8 mouse cellular contexts compared by ENCODE assay signal in genomic region chr7:121963883-121964398, GRCm38 (mm10). TPM values are rescaled to one million over a fixed set of nuclear protein-coding genes. Genes with fewer than 3 reads are reported as not detected.
DNase-seq lines count a peak whose midpoint lies in the region; ATAC-seq lines count a peak whose summit lies in the region.

No protein-coding gene starts in this region.

- H3K36me3 ChIP-seq in neural tube, embryonic 11.5 days (ENCODE audit: control insufficient read depth, insufficient read depth, low read length), result no peaks in the 10 kb centered on the region

- WGBS in neural tube, embryonic 11.5 days, result 71% methylated on average over 6 of the region's 6 CpGs

- DNase-seq in adrenal gland, postnatal 10 days, result peak; percentile 55
- no peak for DNase-seq in adrenal gland, adult 8-10 months
- peak; percentile 46 for DNase-seq in neural tube, embryonic 11.5 days (ENCODE audit: low spot score)
- no peak for DNase-seq in neural tube, embryonic 10.5 days (ENCODE audit: extremely low spot score, low spot score)
- peak; percentile 54 for DNase-seq in layer of hippocampus, adult 11-12 months (ENCODE audit: low spot score)
- DNase-seq in retina, embryonic 14.5 days (ENCODE audit: low spot score), result peak; percentile 81
- DNase-seq in natural killer cell, adult 2 months (ENCODE audit: low spot score in 2 of 2), result no peak

- H3K27ac ChIP-seq in neural tube, embryonic 11.5 days (ENCODE audit: low read depth, low read length), result no peak overlapping the region

- H3K4me3 ChIP-seq in neural tube, embryonic 11.5 days (ENCODE audit: low read depth, low read length), result no peak overlapping the region

- no peaks in the 10 kb centered on the region for H3K27me3 ChIP-seq in neural tube, embryonic 11.5 days (ENCODE audit: control insufficient read depth, insufficient read depth, low read length)

- H3K4me1 ChIP-seq in neural tube, embryonic 11.5 days (ENCODE audit: control insufficient read depth, insufficient read depth, low read length), result no peaks in the 10 kb centered on the region

- H3K4me2 ChIP-seq in neural tube, embryonic 11.5 days (ENCODE audit: low read depth), result no peak overlapping the region

- no peaks in the 10 kb centered on the region for H3K9me3 ChIP-seq in neural tube, embryonic 11.5 days (ENCODE audit: control insufficient read depth, low read length)

- H3K9ac ChIP-seq in neural tube, embryonic 11.5 days (ENCODE audit: low read length), result no peak overlapping the region

- no peak for ATAC-seq in neural tube, embryonic 11.5 days (ENCODE audit: insufficient read depth, low FRiP score, low TSS enrichment)
- peak; percentile 62 for ATAC-seq in common myeloid progenitor, adult 5-6 weeks (replicated peaks; ENCODE audit: low read depth, poor library complexity, severe bottlenecking)

RNA-seq across cellular contexts. Expression of gene Cog7, which starts 17.6 kb away (rescaled TPM):
- 10 to 100 TPM; 24.3 to 25.3 TPM for total RNA-seq in adrenal gland, postnatal 10 days (2021)
- total RNA-seq in adrenal gland, adult 8-10 months (2022), result 10 to 100 TPM; 31.8 to 48.8 (median 40.1) TPM
- polyA plus RNA-seq in neural tube, embryonic 11.5 days (2014; fragmentation: Nextera tagmentation; extraction: Ambion mirVana), result 18.9 and 19.5 TPM in 2 replicates
- total RNA-seq in common myeloid progenitor, adult 5-6 weeks (2017), result 8.9 and 14.0 TPM in 2 replicates

RNA-seq across cellular contexts. Expression of gene Gga2, which starts 57.1 kb away (rescaled TPM):
- total RNA-seq in adrenal gland, postnatal 10 days (2021), result 10 to 100 TPM; 21.4 to 28.1 TPM
- 10 to 100 TPM; 18.0 to 29.3 (median 22.4) TPM for total RNA-seq in adrenal gland, adult 8-10 months (2022)
- polyA plus RNA-seq in neural tube, embryonic 11.5 days (2014; fragmentation: Nextera tagmentation; extraction: Ambion mirVana), result 70.4 and 72.5 TPM in 2 replicates
- total RNA-seq in common myeloid progenitor, adult 5-6 weeks (2017), result 15.4 and 16.4 TPM in 2 replicates

Comparison
In these comparisons a context has a peak if more than half of its experiments do, and no peak if none do; other contexts are left out.
1. DNase-seq: peak in adrenal gland, postnatal 10 days (single experiment), neural tube, embryonic 11.5 days (single experiment), layer of hippocampus, adult 11-12 months (single experiment) and retina, embryonic 14.5 days (single experiment); none in adrenal gland, adult 8-10 months (single experiment), neural tube, embryonic 10.5 days (single experiment) and natural killer cell, adult 2 months (0 of 2).